Mouse (Mus musculus) liver, embryonic 14.5 days (tissue): Measurements from ENCODE around the gene Sat2. TPM values are rescaled to one million over a fixed set of nuclear protein-coding genes. Genes with fewer than 3 reads are reported as not detected.

Experiments used
- ATAC-seq: fragments of 200-750 bp; cut with Nextera tagmentation; 2 replicates; pipeline ENCODE4 v1.8.0; 2017; ENCODE audit warnings: moderate number of reproducible peaks, mild to moderate bottlenecking, moderate library complexity; ENCODE audit not compliant: insufficient read depth
- DNase-seq, 3 experiments: peaks; one replicate each; pipeline ENCODE4 v3.0.0-alpha.2; 2012 to 2013; ENCODE audit warnings: low read depth in 3 of 3, low spot score in 3 of 3
- H3K27ac ChIP-seq: fragments of 300-500 bp; sonication (generic); 2 replicates; pipeline ENCODE4 v1.5.1; 2014; ENCODE audit warnings: moderate library complexity, mild to moderate bottlenecking, control low read depth, inconsistent platforms
- H3K27me3 ChIP-seq: fragments of 300-500 bp; sonication (generic); 2 replicates; pipeline ENCODE4 v1.6.1; 2014; ENCODE audit warnings: mild to moderate bottlenecking, low read length, moderate library complexity; ENCODE audit not compliant: control insufficient read depth, insufficient read depth
- H3K36me3 ChIP-seq: fragments of 300-500 bp; sonication (generic); replicated peaks from 2 replicates; pipeline ENCODE4 v1.6.1; 2014; ENCODE audit warnings: low read depth; ENCODE audit not compliant: control insufficient read depth, insufficient read depth
- H3K4me1 ChIP-seq, 2 experiments: fragments of 200-500 bp in 1 of 2; fragments of 300-500 bp in 1 of 2; sonication (generic) in 1 of 2; replicated peaks; 2 replicates each; pipeline ENCODE4 v1.6.1; 2012 to 2014; ENCODE audit warnings: antibody characterized with exemption in 1 of 2, inconsistent platforms in 1 of 2, low read length in 1 of 2; ENCODE audit not compliant: control insufficient read depth in 2 of 2, insufficient read depth in 2 of 2
- H3K4me2 ChIP-seq: fragments of 300-500 bp; sonication (generic); 2 replicates; pipeline ENCODE4 v1.6.1; 2014; ENCODE audit warnings: low read depth, mild to moderate bottlenecking, control low read depth, moderate library complexity
- H3K4me3 ChIP-seq, 2 experiments: fragments of 200-500 bp in 1 of 2; fragments of 300-500 bp in 1 of 2; sonication (generic) in 1 of 2; 2 replicates each; pipeline ENCODE4 v1.5.1; 2012 to 2014; ENCODE audit warnings: low read depth in 2 of 2, low read length in 2 of 2, mild to moderate bottlenecking in 2 of 2, control low read depth in 1 of 2, inconsistent platforms in 1 of 2, moderate library complexity in 1 of 2; ENCODE audit not compliant: insufficient read depth in 1 of 2
- H3K9ac ChIP-seq: fragments of 300-500 bp; sonication (generic); replicated peaks from 2 replicates; pipeline ENCODE4 v1.6.1; 2014; ENCODE audit warnings: mild to moderate bottlenecking, control low read depth, moderate library complexity
- H3K9me3 ChIP-seq: fragments of 300-500 bp; sonication (generic); 2 replicates; pipeline ENCODE4 v1.6.1; 2016; ENCODE audit warnings: low read length, mixed read lengths; ENCODE audit not compliant: control insufficient read depth
- CTCF ChIP-seq: IDR thresholded peaks from 2 replicates; pipeline ENCODE4 v1.5.1; 2016; ENCODE audit warnings: antibody characterized with exemption, low read depth, control low read depth
- EP300 ChIP-seq: IDR thresholded peaks from 2 replicates; pipeline ENCODE4 v1.6.1; 2016; ENCODE audit warnings: antibody characterized with exemption, low read depth
- WGBS: fragments of 180-500 bp; shearing (Covaris S2); extraction: QIAGEN DNeasy Blood & Tissue Kit; methylation state at CpG from one replicate; pipeline ENCODE4 v1.1.7; 2014; ENCODE audit not compliant: insufficient replicate concordance; 5-methylcytosine and 5-hydroxymethylcytosine counted together
- polyA plus RNA-seq, 2 experiments: library from polyadenylated mRNA; depleted of rRNA in 1 of 2; stranded (reverse) in 1 of 2; unstranded in 1 of 2; fragments of >200 nt; fragmentation: Nextera tagmentation in 1 of 2; extraction: Ambion mirVana in 1 of 2; gene quantifications; 2 replicates each; pipeline versions ENCODE4 v1.2.1 to v1.2.3; 2012 to 2014

Gene Sat2
- polyA plus RNA-seq, 2 experiments: 5.1 to 10.0 TPM

DNA sequence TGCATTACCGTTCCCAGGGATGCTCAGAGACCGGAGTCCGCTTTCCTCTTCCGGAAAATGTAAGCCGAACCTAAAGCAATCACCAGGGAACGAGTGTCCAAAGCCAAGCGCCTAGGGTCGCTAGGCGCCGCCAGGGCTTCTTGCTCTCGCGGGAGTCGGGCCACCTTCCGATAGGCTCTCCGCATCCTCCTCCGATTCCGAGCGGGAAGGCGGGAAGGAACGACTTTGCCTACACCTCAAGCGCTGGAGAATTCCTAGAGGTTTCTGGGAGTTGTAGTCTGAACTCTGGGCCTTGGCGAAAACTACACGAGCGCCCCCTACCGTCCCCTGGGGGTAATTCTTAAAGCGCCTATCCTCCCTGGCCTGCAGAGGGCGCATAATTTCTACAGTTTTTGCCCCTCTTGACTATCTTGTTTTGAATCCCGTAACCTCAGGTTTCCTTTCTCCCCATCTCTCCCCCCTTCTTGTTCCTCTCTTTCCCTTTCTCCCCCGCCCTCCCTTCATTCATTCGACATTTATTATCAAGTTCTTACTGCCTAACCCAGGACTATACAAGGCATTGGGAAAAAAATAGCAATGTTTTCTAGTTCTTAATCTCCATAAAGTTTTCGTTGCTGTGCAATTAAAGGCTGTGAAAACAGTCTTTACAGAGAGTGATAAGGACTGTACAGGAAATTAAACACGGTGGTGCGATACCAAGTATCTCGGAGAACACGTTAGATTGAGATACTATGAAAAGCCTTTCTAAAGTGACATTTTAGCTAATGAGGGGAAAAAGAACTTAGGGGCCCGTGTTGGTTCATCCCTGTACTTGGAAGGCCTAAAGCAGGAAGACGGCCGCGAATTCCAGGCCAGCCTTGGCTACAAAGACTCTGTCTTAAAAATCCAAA, 42.5 kb upstream of the Sat2 start:
- Histone ChIP-seq H3K4me1 (peaks cover 36 to 50% of the 10 kb centered on the region in 2 experiments), H3K27ac (peak overlapping the region; percentile 97)

GRCm38 (mm10) chr11:69580091-69580514, 41.7 kb upstream of the Sat2 start, which contains the start of the genes Wrap53 and Trp53:
Wrap53 (minus strand) TSS chr11:69580255.
Trp53 (plus strand) TSS chr11:69580359.
- H3K4me1 ChIP-seq: peaks cover 43 to 57% of the 10 kb centered on the region in 2 experiments
- DNase-seq (peak; percentile 88 to 94 (median 89)), ATAC-seq (peak; percentile 53)
- no peaks in the 10 kb centered on the region for H3K27me3 ChIP-seq
- H3K9ac ChIP-seq: peak within 1 kb of the TSS; percentile 94
- peak within 1 kb of the TSS; percentile 89 to 100 for H3K4me3 ChIP-seq
- H3K27ac ChIP-seq: peak within 1 kb of the TSS; percentile 97
- 0% methylated on average over 13 of the region's 13 CpGs for WGBS
- H3K9me3 ChIP-seq: no peaks in the 10 kb centered on the region
- H3K36me3 ChIP-seq: peaks cover 8% of the 10 kb centered on the region
- TF ChIP-seq EP300 (no peak), CTCF (peak; percentile 28; the same call in 1 of the 2 replicates)
- H3K4me2 ChIP-seq: peak within 1 kb of the TSS; percentile 89

More for the DNA sequence above, 42.5 kb upstream of the Sat2 start:
- peaks cover 8% of the 10 kb centered on the region for H3K36me3 ChIP-seq
- peak; percentile 67 for TF ChIP-seq EP300
- peak; percentile 100 for TF ChIP-seq CTCF
- H3K9me3 ChIP-seq: no peaks in the 10 kb centered on the region
- H3K4me3 ChIP-seq: peak overlapping the region; percentile 89 to 100
- H3K27me3 ChIP-seq: no peaks in the 10 kb centered on the region
- peak overlapping the region; percentile 94 for H3K9ac ChIP-seq
- ATAC-seq (peak; percentile 79), DNase-seq (peak; percentile 97 to 98 (median 98))
- H3K4me2 ChIP-seq: peak overlapping the region; percentile 89
- under 1% methylated on average over 39 of the region's 39 CpGs for WGBS

DNA sequence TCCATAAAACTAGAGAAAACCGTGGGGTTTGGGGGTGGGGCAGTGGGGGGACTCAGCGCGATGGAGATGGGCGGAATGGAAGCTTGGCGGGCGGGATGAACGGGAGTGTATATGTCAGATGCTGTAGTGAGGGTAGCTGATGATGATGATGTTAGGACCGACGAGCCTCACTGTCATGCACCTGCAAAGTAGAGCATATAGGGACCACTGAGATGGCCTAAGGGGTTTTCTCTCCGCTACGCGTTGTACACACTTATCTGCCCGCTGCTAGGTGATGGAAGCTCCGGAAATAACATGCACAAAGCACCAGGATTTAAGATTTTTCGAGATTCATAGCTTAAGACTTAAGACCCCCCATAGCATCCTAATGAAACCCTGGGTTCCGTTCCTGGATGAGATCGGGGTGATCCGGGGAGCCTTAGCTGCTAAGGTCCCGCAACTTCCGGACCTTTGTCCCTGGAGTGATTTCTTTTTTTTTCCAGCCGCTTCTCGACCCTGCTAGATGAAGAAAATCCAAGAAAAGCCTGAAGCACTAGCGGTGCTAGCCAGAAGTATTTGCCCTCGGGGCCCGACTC, 41.2 kb upstream of the Sat2 start:
- Histone ChIP-seq H3K27me3 (no peaks in the 10 kb centered on the region), H3K36me3 (peaks cover 8% of the 10 kb centered on the region), H3K4me3 (peak overlapping the region; percentile 89 to 100), H3K9me3 (no peaks in the 10 kb centered on the region), H3K27ac (peak overlapping the region; percentile 97), H3K9ac (peak overlapping the region; percentile 94), H3K4me2 (peak overlapping the region; percentile 84), H3K4me1 (peaks cover 48 to 60% of the 10 kb centered on the region in 2 experiments)
- no peak for DNase-seq
- ATAC-seq: no peak
- TF ChIP-seq CTCF: no peak
- no peak for TF ChIP-seq EP300
- under 1% methylated on average over 25 of the region's 25 CpGs for WGBS

GRCm38 (mm10) chr11:69581147-69581688, 40.6 kb upstream of the Sat2 start:
- Histone ChIP-seq H3K9ac (peak overlapping the region; percentile 94), H3K27ac (peak overlapping the region; percentile 97), H3K4me2 (peak overlapping the region; percentile 84), H3K4me1 (peaks cover 48 to 60% of the 10 kb centered on the region in 2 experiments), H3K9me3 (no peaks in the 10 kb centered on the region), H3K36me3 (peaks cover 8% of the 10 kb centered on the region), H3K4me3 (peak overlapping the region; percentile 89 to 100), H3K27me3 (no peaks in the 10 kb centered on the region)
- peak; percentile 52; the same call in 1 of the 2 replicates for TF ChIP-seq EP300
- 0 out of 2 replicates have a peak, but pooled peaks have one; percentile 12 for TF ChIP-seq CTCF
- WGBS: under 1% methylated on average over 36 of the region's 36 CpGs
- ATAC-seq (peak; percentile 81), DNase-seq (peak; percentile 90 to 91 (median 91))
